In genomic region chr2:26571400-26571799, GRCm38 (mm10) we compare ENCODE assay signal across 12 mouse cellular contexts. TPM values are rescaled to one million over a fixed set of nuclear protein-coding genes. Genes with fewer than 3 reads are reported as not detected.
DNase-seq lines count a peak whose midpoint lies in the region; ATAC-seq and TF ChIP-seq lines count a peak whose summit lies in the region.
"Had no signal": no experiment of that assay in that cellular context is flagged by ENCODE, and none has a peak within 500 bp of the region (broad histone marks: within the 10 kb centered on the region; RNA-seq: fewer than 3 reads in every experiment).

No protein-coding gene starts in this region.

- H3K9ac ChIP-seq in heart, embryonic 13.5 days = peak overlapping the region; percentile 70
- 0 out of 2 replicates have a peak overlapping the region, but pooled peaks have one; percentile 25 for H3K9ac ChIP-seq in limb, embryonic 13.5 days
- H3K9ac ChIP-seq: embryonic facial prominence, embryonic 12.5 days had no signal

- peak; percentile 21; the same call in 1 of the 2 replicates for TF ChIP-seq CTCF in gastrocnemius, adult 2 months (IDR thresholded peaks at IDR 0.05)

- ATAC-seq in heart, embryonic 13.5 days (ENCODE audit: extremely low read depth, insufficient number of reproducible peaks, low FRiP score, low TSS enrichment) = no peak
- no peak for ATAC-seq in limb, embryonic 13.5 days (ENCODE audit: low FRiP score, low read depth)

- no peaks in the 10 kb centered on the region for H3K27me3 ChIP-seq in heart, embryonic 13.5 days (replicated peaks)
- H3K27me3 ChIP-seq in limb, embryonic 13.5 days = no peaks in the 10 kb centered on the region
- H3K27me3 ChIP-seq: embryonic facial prominence, embryonic 12.5 days had no signal

- no peaks in the 10 kb centered on the region for H3K36me3 ChIP-seq in heart, embryonic 13.5 days
- no peaks in the 10 kb centered on the region for H3K36me3 ChIP-seq in limb, embryonic 13.5 days
- H3K36me3 ChIP-seq: embryonic facial prominence, embryonic 12.5 days had no signal

- intact Hi-C loops in gastrocnemius, adult 2 months (cut with DNase I) = loop anchor here (2.0 kb wide), 1 partner anchor 13 kb away; no protein-coding TSS in a partner anchor

- peak overlapping the region; percentile 27 for H3K4me2 ChIP-seq in heart, embryonic 13.5 days
- H3K4me2 ChIP-seq in limb, embryonic 13.5 days (replicated peaks) = no peak overlapping the region
- H3K4me2 ChIP-seq: embryonic facial prominence, embryonic 12.5 days had no signal

- peaks cover 70% of the 10 kb centered on the region for H3K4me1 ChIP-seq in heart, embryonic 13.5 days
- peaks cover 9% of the 10 kb centered on the region for H3K4me1 ChIP-seq in limb, embryonic 13.5 days

- H3K9me3 ChIP-seq in heart, embryonic 13.5 days = no peaks in the 10 kb centered on the region
- no peaks in the 10 kb centered on the region for H3K9me3 ChIP-seq in limb, embryonic 13.5 days
- H3K9me3 ChIP-seq: embryonic facial prominence, embryonic 12.5 days had no signal

- peak overlapping the region; percentile 89 for H3K27ac ChIP-seq in gastrocnemius, adult 2 months
- peak overlapping the region; percentile 90 for H3K27ac ChIP-seq in heart, embryonic 13.5 days (replicated peaks)
- no peak overlapping the region for H3K27ac ChIP-seq in limb, embryonic 13.5 days
- H3K27ac ChIP-seq: embryonic facial prominence, embryonic 12.5 days had no signal

- H3K4me3 ChIP-seq in gastrocnemius, adult 2 months = peak overlapping the region; percentile 57
- no peak overlapping the region; the same call in 1 of the 2 replicates for H3K4me3 ChIP-seq in heart, embryonic 13.5 days
- no peak overlapping the region for H3K4me3 ChIP-seq in limb, embryonic 13.5 days
- H3K4me3 ChIP-seq: embryonic facial prominence, embryonic 12.5 days; myocyte had no signal

- WGBS in heart, embryonic 13.5 days = 56% methylated on average over 9 of the region's 9 CpGs
- WGBS in limb, embryonic 13.5 days = 71% methylated on average over 9 of the region's 9 CpGs

- DNase-seq in gastrocnemius, adult 2 months = peak; percentile 45
- DNase-seq in gastrocnemius, postnatal 4 days (ENCODE audit: low spot score in 2 of 2) = no peak
- peak; percentile 80 for DNase-seq in 416B (ENCODE audit: low read depth)
- no peak for DNase-seq in ovary, adult 18-20 months (ENCODE audit: low spot score)
- DNase-seq in right cerebral cortex, adult 2 months (ENCODE audit: low spot score in 2 of 2) = no peak
- DNase-seq in ovary, postnatal 10 days (ENCODE audit: low spot score) = no peak

RNA-seq across cellular contexts. Expression of gene Egfl7, which starts 8.4 kb away (rescaled TPM):
- total RNA-seq in gastrocnemius, adult 2 months (2021) = 10 to 100 TPM; 34.4 to 53.7 TPM
- 100 to 1,000 TPM; 132 to 141 TPM for total RNA-seq in gastrocnemius, postnatal 4 days (2021)
- 170 and 185 TPM in 2 replicates for polyA plus RNA-seq in heart, embryonic 13.5 days (2015; fragmentation: Nextera tagmentation; extraction: Ambion mirVana)
- polyA plus RNA-seq in limb, embryonic 13.5 days (2015; fragmentation: Nextera tagmentation; extraction: Ambion mirVana) = 103 and 105 TPM in 2 replicates

RNA-seq across cellular contexts. Expression of gene Gm20532, which starts 15.0 kb away (rescaled TPM):
- not detected for total RNA-seq in gastrocnemius, adult 2 months (2021)
- not detected for total RNA-seq in gastrocnemius, postnatal 4 days (2021)
- not detected in 2 replicates for polyA plus RNA-seq in heart, embryonic 13.5 days (2015; fragmentation: Nextera tagmentation; extraction: Ambion mirVana)
- polyA plus RNA-seq in limb, embryonic 13.5 days (2015; fragmentation: Nextera tagmentation; extraction: Ambion mirVana) = not detected in 2 replicates
- total RNA-seq: adrenal gland, adult 18-20 months had no signal
- polyA plus RNA-seq: C2C12; embryonic facial prominence, embryonic 12.5 days; myocyte had no signal

RNA-seq across cellular contexts. Expression of gene Agpat2, which starts 32.8 kb away (rescaled TPM):
- total RNA-seq in gastrocnemius, adult 2 months (2021) = 1 to 10 TPM; 2.8 to 7.3 TPM
- total RNA-seq in gastrocnemius, postnatal 4 days (2021) = 10 to 100 TPM; 12.1 to 19.0 TPM
- 21.8 and 23.2 TPM in 2 replicates for polyA plus RNA-seq in heart, embryonic 13.5 days (2015; fragmentation: Nextera tagmentation; extraction: Ambion mirVana)
- polyA plus RNA-seq in limb, embryonic 13.5 days (2015; fragmentation: Nextera tagmentation; extraction: Ambion mirVana) = 23.1 and 24.6 TPM in 2 replicates

RNA-seq across cellular contexts. Expression of gene Notch1, which starts 54.9 kb away (rescaled TPM):
- 10 to 100 TPM in 1 of 2 experiments, 1 to 10 TPM in 1; 6.9 to 11.9 TPM for total RNA-seq in gastrocnemius, adult 2 months (2021)
- 10 to 100 TPM; 48.4 to 52.9 TPM for total RNA-seq in gastrocnemius, postnatal 4 days (2021)
- polyA plus RNA-seq in heart, embryonic 13.5 days (2015; fragmentation: Nextera tagmentation; extraction: Ambion mirVana) = 11.4 and 12.1 TPM in 2 replicates
- 13.7 and 15.5 TPM in 2 replicates for polyA plus RNA-seq in limb, embryonic 13.5 days (2015; fragmentation: Nextera tagmentation; extraction: Ambion mirVana)

RNA-seq across cellular contexts. Expression of gene Fam69b, which starts 56.9 kb away (rescaled TPM):
- 1 to 10 TPM; 1.0 to 2.3 TPM for total RNA-seq in gastrocnemius, adult 2 months (2021)
- total RNA-seq in gastrocnemius, postnatal 4 days (2021) = 1 to 10 TPM; 2.6 to 4.0 TPM
- 17.2 and 18.7 TPM in 2 replicates for polyA plus RNA-seq in heart, embryonic 13.5 days (2015; fragmentation: Nextera tagmentation; extraction: Ambion mirVana)
- 61.0 and 61.5 TPM in 2 replicates for polyA plus RNA-seq in limb, embryonic 13.5 days (2015; fragmentation: Nextera tagmentation; extraction: Ambion mirVana)

Comparison
In these comparisons a context has a peak if more than half of its experiments do, and no peak if none do; other contexts are left out.
1. DNase-seq: peak in gastrocnemius, adult 2 months (single experiment) and 416B (single experiment); none in gastrocnemius, postnatal 4 days (0 of 2), ovary, adult 18-20 months (single experiment), right cerebral cortex, adult 2 months (0 of 2) and ovary, postnatal 10 days (single experiment).